Mouse (Mus musculus) lung, embryonic 14.5 days (tissue): ENCODE data around the gene Sct. TPM values are rescaled to one million over a fixed set of nuclear protein-coding genes. Genes with fewer than 3 reads are reported as not detected.

Source experiments
- ATAC-seq: fragments of 200-750 bp; cut with Nextera tagmentation; 2 replicates; pipeline ENCODE4 v1.8.0; 2017; ENCODE audit warnings: mild to moderate bottlenecking, moderate TSS enrichment, moderate library complexity; ENCODE audit not compliant: insufficient read depth
- DNase-seq: peaks from one replicate; pipeline ENCODE4 v3.0.0-alpha.2; 2015
- H3K27ac ChIP-seq: fragments of 300-500 bp; sonication (generic); 2 replicates; pipeline ENCODE4 v1.5.1; 2014; ENCODE audit warnings: low read depth, mild to moderate bottlenecking, moderate library complexity
- H3K27me3 ChIP-seq: fragments of 300-500 bp; sonication (generic); 2 replicates; pipeline ENCODE4 v1.6.1; 2014; ENCODE audit warnings: low read length, control low read depth; ENCODE audit not compliant: insufficient read depth
- H3K36me3 ChIP-seq: fragments of 300-500 bp; sonication (generic); 2 replicates; pipeline ENCODE4 v1.6.1; 2014; ENCODE audit warnings: control low read depth; ENCODE audit not compliant: insufficient read depth
- H3K4me1 ChIP-seq: fragments of 300-500 bp; sonication (generic); 2 replicates; pipeline ENCODE4 v1.6.1; 2014; ENCODE audit warnings: antibody characterized with exemption, control low read depth; ENCODE audit not compliant: insufficient read depth
- H3K4me2 ChIP-seq: fragments of 300-500 bp; sonication (generic); 2 replicates; pipeline ENCODE4 v1.6.1; 2014; ENCODE audit warnings: mild to moderate bottlenecking
- H3K4me3 ChIP-seq: fragments of 300-500 bp; sonication (generic); 2 replicates; pipeline ENCODE4 v1.5.1; 2014; ENCODE audit warnings: low read depth, low read length
- H3K9ac ChIP-seq: fragments of 300-500 bp; sonication (generic); 2 replicates; pipeline ENCODE4 v1.6.1; 2014
- H3K9me3 ChIP-seq: fragments of 300-500 bp; sonication (generic); 2 replicates; pipeline ENCODE4 v1.6.1; 2016; ENCODE audit warnings: low read depth, low read length, control low read depth
- CTCF ChIP-seq: IDR thresholded peaks from 2 replicates; pipeline ENCODE4 v1.5.1; 2016; ENCODE audit warnings: antibody characterized with exemption, low read depth
- WGBS: fragments of 180-500 bp; shearing (Covaris S2); extraction: QIAGEN DNeasy Blood & Tissue Kit; methylation state at CpG from one replicate; pipeline ENCODE4 v1.1.7; 2014; 5-methylcytosine and 5-hydroxymethylcytosine counted together
- polyA plus RNA-seq: library from polyadenylated mRNA; unstranded; fragments of >200 nt; fragmentation: Nextera tagmentation; extraction: Ambion mirVana; gene quantifications from 2 replicates; pipeline ENCODE4 v1.2.1, GENCODE M21; 2014

Sct gene
- polyA plus RNA-seq, 1 experiment from 2014 or later, result 5.1 TPM

DNA sequence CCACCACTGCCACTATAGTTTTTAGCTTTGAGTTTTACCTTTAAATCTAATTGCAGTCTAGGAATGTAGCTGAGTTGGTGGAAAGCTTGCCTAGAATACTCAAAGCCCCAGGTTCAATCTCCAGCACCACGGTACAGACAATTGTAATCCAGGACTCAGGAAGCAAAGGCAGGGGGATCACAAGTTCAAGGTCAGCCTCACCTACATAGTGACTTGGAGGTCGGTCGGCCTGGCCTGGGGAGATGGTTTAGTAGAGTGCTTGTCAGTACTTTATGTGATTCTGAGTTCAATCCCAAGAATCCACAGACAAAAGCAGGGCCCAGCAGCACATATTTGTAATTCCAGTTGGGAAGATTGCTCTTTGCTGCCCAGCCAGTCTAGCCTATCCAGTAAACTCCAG is 9.1 kb upstream of the Sct start:
- H3K27me3 ChIP-seq, result peaks cover 25% of the 10 kb centered on the region
- no peaks in the 10 kb centered on the region for H3K36me3 ChIP-seq
- no peak overlapping the region for H3K9ac ChIP-seq
- H3K27ac ChIP-seq, result no peak overlapping the region
- no peak for TF ChIP-seq CTCF
- peaks cover 4% of the 10 kb centered on the region; the same call in 1 of the 2 replicates for H3K4me1 ChIP-seq
- H3K9me3 ChIP-seq, result no peaks in the 10 kb centered on the region
- no peak overlapping the region for H3K4me2 ChIP-seq
- no peak overlapping the region for H3K4me3 ChIP-seq
- 82% methylated on average over 3 of the region's 3 CpGs for WGBS
- DNase-seq (no peak), ATAC-seq (no peak)

- Histone ChIP-seq H3K4me2 (no peak overlapping the region), H3K27me3 (0 out of 2 replicates have a peak, but pooled peaks cover 6% of the 10 kb centered on the region), H3K36me3 (no peaks in the 10 kb centered on the region), H3K27ac (no peak overlapping the region), H3K9ac (no peak overlapping the region), H3K4me3 (no peak overlapping the region), H3K9me3 (no peaks in the 10 kb centered on the region), H3K4me1 (peaks cover 3% of the 10 kb centered on the region; the same call in 1 of the 2 replicates)
- no peak for DNase-seq
- 86% methylated on average over 4 of the region's 4 CpGs for WGBS
- TF ChIP-seq CTCF, result no peak
- no peak for ATAC-seq
These were observed 3.8 kb upstream of the Sct start for GRCm38 (mm10) chr7:141282756-141283155.

DNA sequence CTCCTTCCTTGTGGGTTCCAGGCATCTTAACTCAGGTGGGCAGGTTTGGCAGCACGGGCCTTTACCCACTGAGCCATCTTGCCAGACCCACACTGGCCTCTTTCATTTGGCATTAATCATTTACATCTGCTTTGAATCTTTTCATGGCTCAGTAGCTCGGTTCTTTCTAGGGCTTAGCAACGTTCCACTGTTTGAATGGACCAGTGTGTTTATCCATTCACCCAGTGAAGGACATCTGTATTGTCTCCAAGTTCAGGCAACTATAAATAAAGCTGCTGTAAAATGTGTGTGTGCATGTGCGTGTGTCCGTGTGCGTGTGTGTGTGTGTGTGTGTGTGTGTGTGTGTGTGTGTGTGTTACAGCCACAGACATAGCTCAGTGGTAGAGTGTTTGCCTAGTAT is 2.5 kb upstream of the Sct start:
- no peak for DNase-seq
- H3K27ac ChIP-seq, result no peak overlapping the region
- no peak for ATAC-seq

DNA sequence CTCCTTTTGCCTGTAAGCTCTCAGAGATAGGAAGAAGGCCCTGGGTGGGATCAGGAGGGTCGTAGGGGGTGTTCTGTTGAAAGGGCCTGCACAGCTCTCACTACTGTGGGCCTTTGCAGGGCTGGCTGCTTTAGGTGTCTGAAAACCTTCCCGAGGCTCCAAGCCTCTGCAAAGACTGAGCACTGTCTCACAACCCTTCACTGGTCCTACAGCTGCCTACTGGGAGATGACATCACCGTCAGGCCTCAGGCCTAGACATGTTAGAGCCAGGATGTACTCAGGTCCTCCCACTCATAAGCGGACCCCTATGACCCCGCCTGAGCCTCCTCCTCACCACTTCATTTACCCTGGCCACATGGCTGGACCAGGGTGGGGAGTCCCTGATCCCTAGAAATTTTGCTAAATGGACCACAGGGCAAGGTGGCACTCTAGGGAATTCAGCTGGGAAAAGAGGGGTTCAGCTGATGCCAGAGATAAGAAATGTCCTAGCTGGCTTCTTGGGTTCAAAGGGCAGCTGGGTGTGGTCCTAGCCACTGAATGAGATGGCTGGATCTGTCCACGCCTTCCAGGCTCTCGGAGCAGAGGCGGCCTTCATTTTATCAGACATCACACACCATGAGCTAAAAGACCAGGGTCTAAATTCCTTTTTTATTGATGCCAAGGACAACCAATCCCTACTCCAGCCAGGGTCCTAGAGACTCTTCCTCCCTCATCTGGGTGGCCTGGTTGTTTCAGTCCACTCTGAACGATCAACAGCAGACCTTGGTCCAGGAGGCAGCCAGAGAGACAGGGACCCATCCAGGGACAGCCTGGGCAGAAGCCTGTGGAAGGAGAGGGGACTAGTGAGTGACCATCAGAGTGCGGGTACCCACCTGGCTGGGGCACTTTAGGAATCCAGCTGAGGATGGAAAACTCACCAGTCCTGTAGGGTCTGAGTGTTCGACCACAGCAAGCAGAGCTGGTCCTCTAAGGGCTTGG is 943 bp downstream of the Sct start:
- Histone ChIP-seq H3K36me3 (no peaks in the 10 kb centered on the region), H3K4me3 (0 out of 2 replicates have a peak overlapping the region, but pooled peaks have one; percentile 44), H3K27me3 (0 out of 2 replicates have a peak, but pooled peaks cover 6% of the 10 kb centered on the region), H3K27ac (no peak overlapping the region), H3K4me1 (peaks cover 3% of the 10 kb centered on the region; the same call in 1 of the 2 replicates), H3K9me3 (no peaks in the 10 kb centered on the region), H3K4me2 (peak overlapping the region; percentile 97), H3K9ac (no peak overlapping the region)
- WGBS, result 76% methylated on average over 11 of the region's 11 CpGs
- DNase-seq (no peak), ATAC-seq (peak; percentile 15; the same call in 1 of the 2 replicates)
- no peak for TF ChIP-seq CTCF

More for the DNA sequence above, 2.5 kb upstream of the Sct start:
- no peaks in the 10 kb centered on the region for H3K9me3 ChIP-seq
- peaks cover 3% of the 10 kb centered on the region; the same call in 1 of the 2 replicates for H3K4me1 ChIP-seq
- H3K9ac ChIP-seq, result no peak overlapping the region
- 68% methylated on average over 6 of the region's 6 CpGs for WGBS
- H3K4me2 ChIP-seq, result no peak overlapping the region
- H3K4me3 ChIP-seq, result no peak overlapping the region
- TF ChIP-seq CTCF, result no peak
- 0 out of 2 replicates have a peak, but pooled peaks cover 6% of the 10 kb centered on the region for H3K27me3 ChIP-seq
- H3K36me3 ChIP-seq, result no peaks in the 10 kb centered on the region

DNA sequence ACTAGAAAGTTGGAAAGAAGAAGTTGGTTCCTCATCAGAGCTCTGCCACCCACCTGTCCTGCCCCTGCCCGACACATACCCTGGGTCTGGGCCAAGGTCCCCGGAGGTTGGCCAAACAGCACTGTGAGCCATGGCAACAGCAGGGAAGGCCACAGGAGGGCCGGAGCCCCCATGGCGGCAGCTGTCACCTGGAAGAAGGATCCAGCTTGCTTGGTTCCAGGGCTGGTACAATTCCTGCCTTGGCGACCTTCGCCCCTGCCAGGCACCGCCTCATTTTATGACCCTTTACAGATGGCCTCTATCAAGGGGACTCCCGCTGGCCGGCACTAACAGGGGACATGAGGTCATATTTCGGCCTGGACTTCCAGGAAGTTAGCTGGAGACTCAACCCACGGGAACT is 2.4 kb downstream of the Sct start, which contains the start of gene Cdhr5:
Cdhr5 (minus strand) TSS at position 241 of the 400 bp plus-strand sequence.
- no peaks in the 10 kb centered on the region for H3K36me3 ChIP-seq
- H3K9me3 ChIP-seq, result no peaks in the 10 kb centered on the region
- H3K4me3 ChIP-seq, result no peak within 1 kb of the TSS
- 62% methylated on average over 11 of the region's 11 CpGs for WGBS
- H3K9ac ChIP-seq, result no peak within 1 kb of the TSS
- H3K4me1 ChIP-seq, result peaks cover 3% of the 10 kb centered on the region; the same call in 1 of the 2 replicates
- ATAC-seq, result no peak
- DNase-seq, result no peak
- H3K27ac ChIP-seq, result no peak within 1 kb of the TSS
- TF ChIP-seq CTCF, result no peak
- H3K4me2 ChIP-seq, result no peak within 1 kb of the TSS
- 0 out of 2 replicates have a peak, but pooled peaks cover 6% of the 10 kb centered on the region for H3K27me3 ChIP-seq

DNA sequence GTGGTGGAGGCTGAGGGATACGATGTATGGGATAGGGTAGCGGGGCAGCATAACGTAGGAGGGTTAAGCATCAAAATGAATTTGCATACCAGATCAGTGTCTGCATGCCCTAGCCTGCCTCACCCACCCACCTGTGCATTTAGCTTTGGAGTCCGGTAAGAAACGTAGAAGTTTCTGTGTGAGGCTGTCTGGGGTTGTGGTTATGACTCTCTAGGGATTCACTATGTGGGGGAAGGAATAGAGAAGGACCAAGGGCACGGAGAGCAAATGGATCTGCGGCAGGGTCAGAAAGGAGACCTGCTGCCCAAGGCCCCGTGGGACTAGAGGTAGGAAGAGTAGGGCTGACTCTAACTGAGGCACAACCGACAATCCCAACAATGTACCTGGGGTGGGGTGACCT is 3.6 kb downstream of the Sct start:
- 0 out of 2 replicates have a peak, but pooled peaks cover 6% of the 10 kb centered on the region for H3K27me3 ChIP-seq
- DNase-seq (no peak), ATAC-seq (no peak)
- 78% methylated on average over 9 of the region's 9 CpGs for WGBS
- H3K27ac ChIP-seq, result no peak overlapping the region
- no peak overlapping the region for H3K4me3 ChIP-seq
- H3K9ac ChIP-seq, result no peak overlapping the region
- no peaks in the 10 kb centered on the region for H3K36me3 ChIP-seq
- no peak overlapping the region for H3K4me2 ChIP-seq
- H3K4me1 ChIP-seq, result peaks cover 3% of the 10 kb centered on the region; the same call in 1 of the 2 replicates
- no peak for TF ChIP-seq CTCF
- no peaks in the 10 kb centered on the region for H3K9me3 ChIP-seq

GRCm38 (mm10) chr7:141270631-141271030 is 8.3 kb downstream of the Sct start:
- H3K36me3 ChIP-seq, result no peaks in the 10 kb centered on the region
- H3K9ac ChIP-seq, result no peak overlapping the region
- no peak overlapping the region for H3K4me3 ChIP-seq
- no peak overlapping the region for H3K4me2 ChIP-seq
- ATAC-seq (no peak), DNase-seq (no peak)
- H3K27me3 ChIP-seq, result no peaks in the 10 kb centered on the region
- 83% methylated on average over 3 of the region's 3 CpGs for WGBS
- H3K9me3 ChIP-seq, result no peaks in the 10 kb centered on the region
- no peak overlapping the region for H3K27ac ChIP-seq
- no peak for TF ChIP-seq CTCF
- no peaks in the 10 kb centered on the region for H3K4me1 ChIP-seq
